Mouse (Mus musculus) neural tube, embryonic 11.5 days (tissue): ENCODE measurements around the gene Zscan2. TPM values are rescaled to one million over a fixed set of nuclear protein-coding genes. Genes with fewer than 3 reads are reported as not detected.

Source experiments
- ATAC-seq: fragments of 200-750 bp; cut with Nextera tagmentation; 2 replicates; pipeline ENCODE4 v1.8.0; 2017; ENCODE audit warnings: moderate number of reproducible peaks, mild to moderate bottlenecking, moderate TSS enrichment, moderate library complexity; ENCODE audit not compliant: insufficient read depth, low FRiP score, low TSS enrichment
- DNase-seq: peaks from one replicate; pipeline ENCODE4 v3.0.0-alpha.2; 2015; ENCODE audit warnings: low spot score
- H3K27ac ChIP-seq: fragments of 300-500 bp; sonication (generic); 2 replicates; pipeline ENCODE4 v1.5.1; 2014; ENCODE audit warnings: low read depth, mild to moderate bottlenecking, low read length
- H3K27me3 ChIP-seq: fragments of 300-500 bp; sonication (generic); 2 replicates; pipeline ENCODE4 v1.6.1; 2014; ENCODE audit warnings: mild to moderate bottlenecking, low read length, mixed read lengths; ENCODE audit not compliant: control insufficient read depth, insufficient read depth
- H3K36me3 ChIP-seq: fragments of 300-500 bp; sonication (generic); 2 replicates; pipeline ENCODE4 v1.6.1; 2014; ENCODE audit warnings: mild to moderate bottlenecking, low read length, moderate library complexity, mixed read lengths; ENCODE audit not compliant: control insufficient read depth, insufficient read depth
- H3K4me1 ChIP-seq: fragments of 300-500 bp; sonication (generic); 2 replicates; pipeline ENCODE4 v1.6.1; 2014; ENCODE audit warnings: low read length, mixed read lengths; ENCODE audit not compliant: control insufficient read depth, insufficient read depth
- H3K4me2 ChIP-seq: fragments of 300-500 bp; sonication (generic); 2 replicates; pipeline ENCODE4 v1.6.1; 2014; ENCODE audit warnings: low read depth, mild to moderate bottlenecking, moderate library complexity
- H3K4me3 ChIP-seq: fragments of 300-500 bp; sonication (generic); 2 replicates; pipeline ENCODE4 v1.5.1; 2014; ENCODE audit warnings: low read depth, low read length
- H3K9ac ChIP-seq: fragments of 300-500 bp; sonication (generic); 2 replicates; pipeline ENCODE4 v1.6.1; 2014; ENCODE audit warnings: mild to moderate bottlenecking, low read length
- H3K9me3 ChIP-seq: fragments of 300-500 bp; sonication (generic); 2 replicates; pipeline ENCODE4 v1.6.1; 2016; ENCODE audit warnings: low read length; ENCODE audit not compliant: control insufficient read depth
- WGBS: fragments of 180-500 bp; shearing (Covaris S2); extraction: QIAGEN DNeasy Blood & Tissue Kit; methylation state at CpG from one replicate; pipeline ENCODE4 v1.1.7; 2014; 5-methylcytosine and 5-hydroxymethylcytosine counted together
- polyA plus RNA-seq: library from polyadenylated mRNA; unstranded; fragments of >200 nt; fragmentation: Nextera tagmentation; extraction: Ambion mirVana; gene quantifications from 2 replicates; pipeline ENCODE4 v1.2.1, GENCODE M21; 2014

Gene Zscan2
- polyA plus RNA-seq, 1 experiment from 2014 or later = 4.9 TPM

- DNase-seq (no peak), ATAC-seq (no peak)
- Histone ChIP-seq H3K9ac (no peak overlapping the region), H3K4me1 (no peaks in the 10 kb centered on the region), H3K36me3 (peaks cover 13% of the 10 kb centered on the region), H3K27ac (no peak overlapping the region), H3K4me2 (no peak overlapping the region), H3K4me3 (no peak overlapping the region), H3K27me3 (no peaks in the 10 kb centered on the region), H3K9me3 (no peaks in the 10 kb centered on the region)
- WGBS = 88% methylated on average over 4 of the region's 4 CpGs
These were observed 57.3 kb downstream of the Zscan2 start for GRCm38 (mm10) chr7:80917916-80918465.

- no peak for ATAC-seq
- Histone ChIP-seq H3K4me3 (no peak overlapping the region), H3K27me3 (no peaks in the 10 kb centered on the region), H3K4me2 (no peak overlapping the region), H3K9me3 (no peaks in the 10 kb centered on the region), H3K9ac (no peak overlapping the region), H3K27ac (no peak overlapping the region), H3K36me3 (peaks cover 12% of the 10 kb centered on the region), H3K4me1 (no peaks in the 10 kb centered on the region)
- no peak for DNase-seq
- WGBS = 90% methylated on average over 8 of the region's 8 CpGs
These were observed 58.4 kb downstream of the Zscan2 start for GRCm38 (mm10) chr7:80918982-80919646.

- no peak overlapping the region for H3K9ac ChIP-seq
- no peaks in the 10 kb centered on the region for H3K27me3 ChIP-seq
- 87% methylated on average over 5 of the region's 5 CpGs for WGBS
- no peaks in the 10 kb centered on the region for H3K9me3 ChIP-seq
- ATAC-seq = no peak
- DNase-seq = no peak
- H3K4me2 ChIP-seq = no peak overlapping the region
- no peak overlapping the region for H3K27ac ChIP-seq
- H3K4me3 ChIP-seq = no peak overlapping the region
- no peaks in the 10 kb centered on the region for H3K4me1 ChIP-seq
- peaks cover 12% of the 10 kb centered on the region for H3K36me3 ChIP-seq
These were observed 58.9 kb downstream of the Zscan2 start for GRCm38 (mm10) chr7:80919647-80920008.

- DNase-seq (no peak), ATAC-seq (no peak)
- Histone ChIP-seq H3K4me2 (no peak overlapping the region), H3K9me3 (no peaks in the 10 kb centered on the region), H3K27ac (no peak overlapping the region), H3K27me3 (no peaks in the 10 kb centered on the region), H3K36me3 (peaks cover 2% of the 10 kb centered on the region; the same call in 1 of the 2 replicates), H3K4me1 (no peaks in the 10 kb centered on the region), H3K4me3 (no peak overlapping the region), H3K9ac (no peak overlapping the region)
- 93% methylated on average over 2 of the region's 2 CpGs for WGBS
These were observed 62.4 kb downstream of the Zscan2 start for GRCm38 (mm10) chr7:80923165-80923564.

Other genes with a start within 250 kb of the Zscan2 start
- gene Crtc3, start 172.0 kb upstream of the Zscan2 start, polyA plus RNA-seq = 11.8 and 11.9 TPM in 2 replicates
- gene Iqgap1, start 34.9 kb upstream of the Zscan2 start, polyA plus RNA-seq = 26.4 TPM in 2 replicates
- 37.7 and 41.8 TPM in 2 replicates for gene Wdr73, start 40.3 kb downstream of the Zscan2 start, polyA plus RNA-seq
- gene Nmb, start 44.2 kb downstream of the Zscan2 start, polyA plus RNA-seq = 5.1 TPM in 2 replicates
- gene Sec11a, start 86.9 kb downstream of the Zscan2 start, polyA plus RNA-seq = 181 and 196 TPM in 2 replicates
- 14.1 and 16.2 TPM in 2 replicates for gene Zfp592, start 132.8 kb downstream of the Zscan2 start, polyA plus RNA-seq
- gene Alpk3, start 196.7 kb downstream of the Zscan2 start, polyA plus RNA-seq = 0.76 and 1.1 TPM in 2 replicates